Mouse (Mus musculus) neural tube, embryonic 14.5 days (tissue): ENCODE results near the gene Tprn. TPM values are rescaled to one million over a fixed set of nuclear protein-coding genes. Genes with fewer than 3 reads are reported as not detected.

Experiments
- ATAC-seq: fragments of 200-750 bp; cut with Nextera tagmentation; 2 replicates; pipeline ENCODE4 v1.8.0; 2017; ENCODE audit warnings: low read depth, mild to moderate bottlenecking, moderate TSS enrichment, moderate library complexity
- H3K27ac ChIP-seq: fragments of 300-500 bp; sonication (generic); 2 replicates; pipeline ENCODE4 v1.5.1; 2014; ENCODE audit warnings: low read depth, mild to moderate bottlenecking, control low read depth, low read length, moderate library complexity, mixed read lengths
- H3K27me3 ChIP-seq: fragments of 300-500 bp; sonication (generic); 2 replicates; pipeline ENCODE4 v1.6.1; 2014; ENCODE audit warnings: low read length; ENCODE audit not compliant: control insufficient read depth, insufficient read depth
- H3K36me3 ChIP-seq: fragments of 300-500 bp; sonication (generic); 2 replicates; pipeline ENCODE4 v1.6.1; 2014; ENCODE audit warnings: low read length, mixed read lengths; ENCODE audit not compliant: control insufficient read depth, insufficient read depth
- H3K4me1 ChIP-seq: fragments of 300-500 bp; sonication (generic); 2 replicates; pipeline ENCODE4 v1.6.1; 2014; ENCODE audit warnings: low read length; ENCODE audit not compliant: control insufficient read depth, insufficient read depth
- H3K4me2 ChIP-seq: fragments of 300-500 bp; sonication (generic); 2 replicates; pipeline ENCODE4 v1.6.1; 2014; ENCODE audit warnings: mild to moderate bottlenecking, low read depth, low read length, control low read depth
- H3K4me3 ChIP-seq: fragments of 300-500 bp; sonication (generic); 2 replicates; pipeline ENCODE4 v1.5.1; 2014; ENCODE audit warnings: low read depth, low read length, control low read depth, mixed read lengths
- H3K9ac ChIP-seq: fragments of 300-500 bp; sonication (generic); replicated peaks from 2 replicates; pipeline ENCODE4 v1.6.1; 2014; ENCODE audit warnings: low read depth, mild to moderate bottlenecking, control low read depth, low read length, mixed read lengths
- H3K9me3 ChIP-seq: fragments of 300-500 bp; sonication (generic); 2 replicates; pipeline ENCODE4 v1.6.1; 2016; ENCODE audit warnings: low read length; ENCODE audit not compliant: control insufficient read depth
- WGBS: fragments of 180-500 bp; shearing (Covaris S2); extraction: QIAGEN DNeasy Blood & Tissue Kit; methylation state at CpG from one replicate; pipeline ENCODE4 v1.1.7; 2014; 5-methylcytosine and 5-hydroxymethylcytosine counted together
- polyA plus RNA-seq: library from polyadenylated mRNA; unstranded; fragments of >200 nt; fragmentation: Nextera tagmentation; extraction: Ambion mirVana; gene quantifications from 2 replicates; pipeline ENCODE4 v1.2.1, GENCODE M21; 2014

Tprn gene
- polyA plus RNA-seq, 1 experiment from 2014 or later = 11.5 TPM

GRCm38 (mm10) chr2:25265897-25266656 is 3.7 kb downstream of the Tprn start:
- H3K9ac ChIP-seq = peak overlapping the region; percentile 32; the same call in 1 of the 2 replicates
- H3K4me2 ChIP-seq = peak overlapping the region; percentile 99
- peak overlapping the region; percentile 64 for H3K27ac ChIP-seq
- WGBS = 58% methylated on average over 6 of the region's 6 CpGs
- no peaks in the 10 kb centered on the region for H3K27me3 ChIP-seq
- H3K4me3 ChIP-seq = peak overlapping the region; percentile 12; the same call in 1 of the 2 replicates
- no peak for ATAC-seq
- peaks cover 16% of the 10 kb centered on the region for H3K36me3 ChIP-seq
- no peaks in the 10 kb centered on the region for H3K9me3 ChIP-seq
- H3K4me1 ChIP-seq = peaks cover 54% of the 10 kb centered on the region

- WGBS = 27% methylated on average over 2 of the region's 2 CpGs
- no peak for ATAC-seq
- no peaks in the 10 kb centered on the region for H3K9me3 ChIP-seq
- H3K27me3 ChIP-seq = no peaks in the 10 kb centered on the region
- no peak overlapping the region for H3K4me3 ChIP-seq
- H3K4me1 ChIP-seq = peaks cover 60% of the 10 kb centered on the region
- peak overlapping the region; percentile 64 for H3K27ac ChIP-seq
- peaks cover 16% of the 10 kb centered on the region for H3K36me3 ChIP-seq
- H3K9ac ChIP-seq = peak overlapping the region; percentile 32; the same call in 1 of the 2 replicates
- peak overlapping the region; percentile 99; the same call in 1 of the 2 replicates for H3K4me2 ChIP-seq
These were observed 4.3 kb downstream of the Tprn start for GRCm38 (mm10) chr2:25266720-25267119.

- H3K9me3 ChIP-seq = no peaks in the 10 kb centered on the region
- H3K27me3 ChIP-seq = no peaks in the 10 kb centered on the region
- peaks cover 16% of the 10 kb centered on the region for H3K36me3 ChIP-seq
- no peak for ATAC-seq
- no peak overlapping the region for H3K9ac ChIP-seq
- no peak overlapping the region for H3K4me3 ChIP-seq
- H3K4me2 ChIP-seq = peak overlapping the region; percentile 11; the same call in 1 of the 2 replicates
- peaks cover 60% of the 10 kb centered on the region for H3K4me1 ChIP-seq
- peak overlapping the region; percentile 61; the same call in 1 of the 2 replicates for H3K27ac ChIP-seq
These were observed 4.8 kb downstream of the Tprn start for GRCm38 (mm10) chr2:25267241-25267640.

- Histone ChIP-seq H3K9me3 (no peaks in the 10 kb centered on the region), H3K36me3 (peaks cover 16% of the 10 kb centered on the region), H3K9ac (no peak overlapping the region), H3K4me2 (peak overlapping the region; percentile 11; the same call in 1 of the 2 replicates), H3K27ac (no peak overlapping the region), H3K4me3 (no peak overlapping the region), H3K4me1 (peaks cover 60% of the 10 kb centered on the region), H3K27me3 (no peaks in the 10 kb centered on the region)
- WGBS = 73% methylated on average over 4 of the region's 4 CpGs
- ATAC-seq = no peak
These were observed 5.4 kb downstream of the Tprn start for GRCm38 (mm10) chr2:25267746-25268309.

GRCm38 (mm10) chr2:25271827-25272511 is 9.6 kb downstream of the Tprn start, which contains the start of the genes Ssna1 and Anapc2:
Ssna1 (minus strand) TSS chr2:25272438.
Anapc2 (plus strand) TSS chr2:25272478.
- Histone ChIP-seq H3K9ac (peak within 1 kb of the TSS; percentile 76), H3K27me3 (no peaks in the 10 kb centered on the region), H3K36me3 (peaks cover 36% of the 10 kb centered on the region), H3K4me3 (peak within 1 kb of the TSS; percentile 86), H3K4me2 (peak within 1 kb of the TSS; percentile 95), H3K27ac (peak within 1 kb of the TSS; percentile 82), H3K4me1 (peaks cover 32% of the 10 kb centered on the region), H3K9me3 (no peaks in the 10 kb centered on the region)
- ATAC-seq = peak; percentile 95
- WGBS = under 1% methylated on average over 53 of the region's 55 CpGs

- Histone ChIP-seq H3K36me3 (peaks cover 42% of the 10 kb centered on the region), H3K4me3 (peak overlapping the region; percentile 86), H3K4me1 (peaks cover 27% of the 10 kb centered on the region), H3K9ac (peak overlapping the region; percentile 76), H3K27me3 (no peaks in the 10 kb centered on the region), H3K27ac (peak overlapping the region; percentile 64), H3K4me2 (peak overlapping the region; percentile 95), H3K9me3 (no peaks in the 10 kb centered on the region)
- ATAC-seq = peak; percentile 54
- 0% methylated on average over 27 of the region's 29 CpGs for WGBS
These were observed 10.1 kb downstream of the Tprn start for GRCm38 (mm10) chr2:25272515-25272914.

GRCm38 (mm10) chr2:25273010-25273409 is 10.6 kb downstream of the Tprn start:
- H3K27me3 ChIP-seq = no peaks in the 10 kb centered on the region
- H3K27ac ChIP-seq = no peak overlapping the region; the same call in 1 of the 2 replicates
- H3K4me1 ChIP-seq = peaks cover 22% of the 10 kb centered on the region
- peak overlapping the region; percentile 86 for H3K4me3 ChIP-seq
- H3K36me3 ChIP-seq = peaks cover 45% of the 10 kb centered on the region
- ATAC-seq = 0 out of 2 replicates have a peak, but pooled peaks have one; percentile 1
- H3K9ac ChIP-seq = peak overlapping the region; percentile 76
- WGBS = 45% methylated on average over 16 of the region's 16 CpGs
- H3K9me3 ChIP-seq = no peaks in the 10 kb centered on the region
- peak overlapping the region; percentile 95 for H3K4me2 ChIP-seq

GRCm38 (mm10) chr2:25278928-25279882 is 16.8 kb downstream of the Tprn start:
- Histone ChIP-seq H3K4me3 (no peak overlapping the region), H3K9ac (no peak overlapping the region), H3K36me3 (peaks cover 71% of the 10 kb centered on the region), H3K4me1 (no peaks in the 10 kb centered on the region), H3K27ac (no peak overlapping the region), H3K27me3 (no peaks in the 10 kb centered on the region), H3K4me2 (no peak overlapping the region), H3K9me3 (no peaks in the 10 kb centered on the region)
- WGBS = 69% methylated on average over 13 of the region's 13 CpGs
- peak; percentile 50; the same call in 1 of the 2 replicates for ATAC-seq
